Mouse (Mus musculus): ENCODE measurements around the gene Samm50.

DNA sequence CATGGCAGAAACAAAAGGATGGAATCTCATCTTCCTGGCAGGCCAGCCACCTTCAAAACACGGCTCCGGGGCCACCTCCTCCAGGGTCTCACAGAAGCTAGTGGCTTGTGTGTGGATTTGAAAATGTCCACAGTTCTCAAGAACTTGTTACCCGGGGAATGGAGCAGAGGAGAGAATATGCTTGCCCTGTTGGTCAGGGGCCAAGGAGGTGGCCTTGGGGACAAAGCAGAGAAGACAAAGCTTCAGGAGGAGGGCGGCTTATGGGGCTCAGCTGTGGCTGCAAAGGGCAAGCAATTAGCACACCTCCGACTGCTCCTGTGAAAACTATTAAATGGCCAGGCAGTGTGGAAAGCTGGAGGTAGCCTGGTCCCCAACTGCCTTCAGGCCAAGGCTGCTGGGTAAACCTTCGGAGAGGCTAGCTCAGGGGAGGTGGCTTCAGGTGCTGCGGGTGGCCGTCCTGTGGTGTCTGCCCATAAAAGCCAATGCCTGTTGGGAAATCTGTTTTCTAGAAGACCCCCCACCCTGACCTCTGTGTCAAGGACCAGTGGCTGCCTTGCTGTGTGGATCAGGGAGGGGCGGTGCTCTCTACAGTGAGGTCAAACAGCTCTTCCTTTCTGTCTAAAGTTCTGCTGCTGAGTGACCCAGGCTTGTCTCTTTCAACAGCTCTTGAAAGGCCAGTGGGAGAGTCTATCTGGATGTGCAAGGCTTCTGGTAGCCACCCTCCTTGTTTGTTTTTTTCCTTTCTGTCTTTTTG lies 66.7 kb downstream of the Samm50 start:
- TF ChIP-seq GATA1 (IDR thresholded peaks at IDR 0.05; ENCODE audit: low read length) (no peak), TAL1 (IDR thresholded peaks at IDR 0.05; ENCODE audit: low read length) (no peak)

Measured in erythroblast, embryonic 14.5 days (primary cell).